Mouse (Mus musculus) adrenal gland, postnatal 4 days (tissue): ENCODE measurements around the gene Hist1h3h. TPM values are rescaled to one million over a fixed set of nuclear protein-coding genes. Genes with fewer than 3 reads are reported as not detected.
"Not testable (repeated sequence)": the region's sequence is repeated elsewhere in the genome, so short reads cannot be mapped to it uniquely, and the experiment has no call there.

Experiments used
- DNase-seq, 2 experiments: peaks; one replicate each; pipeline ENCODE4 v3.0.0; 2021 to 2022; ENCODE audit warnings: low spot score in 2 of 2, mixed read lengths in 2 of 2
- long read RNA-seq, 2 experiments: library from polyadenylated mRNA; stranded (forward); transcript quantifications; one replicate each; pipeline ENCODE4 v2.0.0; 2021
- total RNA-seq, 2 experiments: library from RNA; stranded (reverse); gene quantifications; 2 replicates each; pipeline ENCODE4 v1.2.3; 2021

Gene Hist1h3h
- total RNA-seq, result 100 to 1,000 TPM; 643 to 717 TPM
- long read RNA-seq, experiment 1, result 0 reads
- long read RNA-seq, experiment 2, result 0 reads

DNA sequence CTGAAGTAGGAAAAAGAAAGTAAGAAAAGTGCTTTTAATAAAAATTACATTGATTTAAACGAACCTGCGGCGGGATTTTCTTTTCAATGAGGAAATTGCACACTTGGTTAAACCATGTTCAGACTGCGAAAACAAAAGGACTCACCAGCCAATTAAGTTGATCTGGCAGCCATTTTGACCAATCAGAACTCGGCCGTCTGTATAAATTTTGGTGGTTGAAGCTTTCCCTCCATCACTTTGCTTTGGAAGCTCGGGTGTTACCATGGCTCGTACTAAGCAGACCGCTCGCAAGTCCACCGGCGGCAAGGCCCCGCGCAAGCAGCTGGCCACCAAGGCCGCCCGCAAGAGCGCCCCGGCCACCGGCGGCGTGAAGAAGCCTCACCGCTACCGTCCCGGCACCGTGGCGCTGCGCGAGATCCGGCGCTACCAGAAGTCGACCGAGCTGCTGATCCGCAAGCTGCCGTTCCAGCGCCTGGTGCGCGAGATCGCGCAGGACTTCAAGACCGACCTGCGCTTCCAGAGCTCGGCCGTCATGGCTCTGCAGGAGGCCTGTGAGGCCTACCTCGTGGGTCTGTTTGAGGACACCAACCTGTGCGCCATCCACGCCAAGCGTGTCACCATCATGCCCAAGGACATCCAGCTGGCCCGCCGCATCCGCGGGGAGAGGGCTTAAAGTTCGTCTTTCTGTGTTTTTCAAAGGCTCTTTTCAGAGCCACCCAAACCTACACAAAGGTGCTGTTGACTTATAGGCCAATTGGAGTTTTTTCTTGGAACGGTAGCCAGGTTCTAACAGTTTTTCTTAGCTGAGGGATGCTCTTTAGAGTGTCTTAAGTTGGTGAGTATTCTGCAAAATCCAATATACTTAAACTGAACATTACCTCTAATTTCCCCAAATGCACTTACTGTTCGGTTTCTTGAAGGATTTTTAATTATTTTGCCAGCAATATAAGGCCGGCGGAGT is at the start of gene Hist1h3h:
TSS of gene Hist1h3h (plus strand) at position 263 of the 961 bp plus-strand sequence.
- peak; percentile 38 to 70 for DNase-seq

DNA sequence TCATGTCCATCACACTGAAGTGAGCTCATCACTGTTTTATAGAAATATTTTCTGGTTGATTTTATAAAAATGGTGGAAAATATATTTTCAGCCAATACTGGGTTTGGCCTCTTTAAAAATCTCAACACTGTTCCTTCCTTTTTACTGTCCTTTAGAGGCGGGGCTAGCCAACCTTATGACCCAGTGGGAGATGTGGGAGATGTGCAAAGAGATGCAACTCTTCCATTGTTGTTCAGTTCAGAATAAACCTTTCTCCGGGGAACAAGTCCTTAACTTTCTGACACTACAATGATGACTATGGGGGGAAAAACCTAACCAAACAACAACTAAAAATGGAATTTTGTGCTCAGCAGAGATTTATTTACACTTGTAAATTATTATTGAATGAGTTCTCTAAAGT is 40.2 kb upstream of the Hist1h3h start, which contains the start of gene Olfr1360:
TSS of gene Olfr1360 (minus strand) at position 101 of the 400 bp plus-strand sequence.
- DNase-seq, result no peak

DNA sequence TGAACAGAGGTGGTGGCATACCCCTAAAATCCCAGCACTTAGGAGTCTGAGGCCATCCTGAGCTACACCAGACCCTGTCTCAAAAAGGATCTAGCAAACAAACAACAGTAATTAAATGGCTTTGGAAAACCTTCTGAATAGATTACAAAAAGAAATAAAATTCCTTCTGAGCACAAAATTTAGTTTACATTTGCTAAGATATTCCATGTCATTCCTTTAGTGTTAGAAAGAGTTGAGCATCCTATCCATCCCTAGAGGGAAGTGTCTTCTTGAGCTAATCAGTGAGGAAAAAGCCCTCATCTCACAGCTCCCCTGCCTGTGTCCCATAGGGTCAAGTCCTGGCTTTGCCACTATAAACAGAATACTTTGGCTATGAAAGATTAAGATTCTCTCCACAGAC is 19.6 kb upstream of the Hist1h3h start, which contains the start of gene Olfr1359:
TSS of gene Olfr1359 (plus strand) at position 301 of the 400 bp plus-strand sequence.
- DNase-seq, result no peak

DNA sequence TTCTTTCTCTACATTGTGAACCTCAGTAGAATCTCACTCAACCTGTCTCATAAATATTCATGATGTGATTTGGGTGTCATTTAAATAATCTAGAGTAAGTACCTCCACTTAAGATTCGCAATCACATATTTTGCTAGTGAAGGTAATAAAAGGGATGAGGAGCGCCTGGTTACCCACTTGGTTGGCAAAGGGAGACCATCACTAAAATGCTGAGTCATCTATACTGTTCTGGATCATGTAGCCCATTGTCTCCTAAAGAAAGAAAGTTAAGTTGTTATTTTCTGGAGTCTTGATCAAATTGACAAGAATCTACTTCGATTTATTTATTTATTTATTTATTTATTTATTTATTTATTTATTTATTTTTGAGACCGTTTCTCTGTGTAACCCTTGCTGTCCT is 10.8 kb upstream of the Hist1h3h start:
- no peak for DNase-seq

DNA sequence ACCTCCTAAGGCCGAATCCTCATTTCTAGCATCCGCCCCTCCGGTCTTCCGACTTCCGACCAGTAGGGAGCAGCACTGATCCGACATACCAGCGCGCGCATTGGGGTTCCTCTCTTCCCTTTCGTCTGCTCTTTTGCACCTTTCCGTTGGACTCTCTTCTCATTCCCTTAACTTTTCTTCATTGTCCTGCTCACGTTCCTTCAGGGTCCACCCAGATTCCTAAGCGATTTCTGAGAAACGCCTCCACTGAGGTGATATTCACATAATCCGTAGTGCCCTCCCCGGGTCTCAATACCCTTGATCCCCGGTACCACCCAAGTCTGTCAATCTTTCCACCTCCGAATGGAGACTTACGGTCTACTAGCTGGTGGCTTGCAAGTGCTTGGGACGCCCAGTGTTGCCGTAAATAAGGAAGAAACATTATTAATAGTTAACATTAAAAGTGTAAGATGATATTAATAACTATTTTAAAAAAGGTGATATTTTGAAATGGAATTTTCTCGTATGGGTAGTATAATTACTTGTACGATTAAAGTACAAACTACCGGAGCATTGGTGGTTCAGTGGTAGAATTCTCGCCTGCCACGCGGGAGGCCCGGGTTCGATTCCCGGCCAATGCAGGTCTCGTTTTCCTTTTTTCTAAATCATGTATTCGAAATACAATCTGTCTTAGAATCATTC is 7.3 kb upstream of the Hist1h3h start:
- DNase-seq, result peak; percentile 64 to 81

DNA sequence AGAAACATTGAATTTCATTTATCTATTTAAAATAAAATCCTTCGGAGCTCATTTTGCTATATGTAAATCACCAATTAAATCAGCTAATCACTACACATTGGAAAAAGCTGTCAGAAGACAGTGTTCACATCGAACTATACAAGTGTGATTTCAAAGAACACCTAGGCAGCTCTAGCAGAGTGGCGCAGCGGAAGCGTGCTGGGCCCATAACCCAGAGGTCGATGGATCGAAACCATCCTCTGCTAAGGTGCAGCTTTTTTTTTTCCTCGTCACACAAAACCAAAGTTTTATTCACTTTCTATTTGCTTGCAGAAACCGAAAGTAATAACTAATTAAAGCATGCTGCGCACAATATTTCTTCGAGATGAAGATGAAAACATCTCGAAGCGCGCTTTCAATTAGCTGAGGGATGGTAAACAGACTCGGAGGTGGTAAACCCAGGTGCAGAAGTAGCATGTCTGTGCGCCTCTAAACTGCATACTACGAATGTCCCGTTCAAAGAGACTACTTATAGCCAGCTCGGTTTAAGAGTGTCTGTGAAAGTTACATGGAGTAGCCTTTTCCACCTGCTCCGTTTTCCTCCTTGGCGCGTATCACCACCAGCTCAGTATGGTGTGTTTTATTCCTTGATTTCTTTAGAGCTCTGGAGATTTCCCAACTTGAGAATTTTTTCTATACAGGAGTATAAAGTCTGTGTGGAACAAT is 6.5 kb upstream of the Hist1h3h start:
- DNase-seq, result peak; percentile 31 to 45

DNA sequence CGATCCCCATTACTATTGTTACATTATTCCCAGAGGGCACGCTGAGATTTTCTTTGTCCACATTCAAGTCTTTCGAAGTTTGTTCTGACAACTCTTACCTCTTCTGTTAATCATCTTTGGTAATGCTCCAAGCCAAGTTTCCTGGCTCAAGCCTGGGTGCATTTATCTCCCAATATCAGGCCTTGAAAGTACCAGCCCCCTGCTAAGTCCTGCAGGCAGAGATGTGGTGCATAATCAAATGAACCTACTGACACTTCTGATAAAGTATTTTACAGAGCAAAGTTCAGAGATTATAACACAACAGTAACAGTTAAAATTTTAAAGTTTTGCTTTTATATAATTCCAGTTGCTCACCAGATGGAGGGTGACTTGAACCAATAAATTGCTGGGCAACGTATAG is 5.8 kb upstream of the Hist1h3h start:
- no peak for DNase-seq

DNA sequence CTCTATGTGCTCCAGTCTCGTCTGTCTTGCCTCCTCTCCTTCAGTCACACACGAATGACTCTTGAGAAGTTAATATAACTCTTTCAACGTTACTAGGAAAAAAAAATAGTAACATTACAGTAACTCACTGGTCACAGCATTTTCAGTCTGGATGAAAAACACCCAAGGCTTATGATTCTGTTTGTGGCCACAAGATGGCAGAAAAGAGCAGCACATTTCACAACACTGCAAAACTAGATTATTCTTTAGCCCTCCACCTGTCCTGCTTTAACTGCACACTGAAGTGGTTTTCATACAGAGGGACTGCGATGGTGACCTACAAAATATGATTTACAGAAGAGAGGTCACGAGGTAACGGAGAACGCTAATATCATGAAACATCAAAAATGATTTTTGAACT is 2.7 kb upstream of the Hist1h3h start:
- no peak for DNase-seq

DNA sequence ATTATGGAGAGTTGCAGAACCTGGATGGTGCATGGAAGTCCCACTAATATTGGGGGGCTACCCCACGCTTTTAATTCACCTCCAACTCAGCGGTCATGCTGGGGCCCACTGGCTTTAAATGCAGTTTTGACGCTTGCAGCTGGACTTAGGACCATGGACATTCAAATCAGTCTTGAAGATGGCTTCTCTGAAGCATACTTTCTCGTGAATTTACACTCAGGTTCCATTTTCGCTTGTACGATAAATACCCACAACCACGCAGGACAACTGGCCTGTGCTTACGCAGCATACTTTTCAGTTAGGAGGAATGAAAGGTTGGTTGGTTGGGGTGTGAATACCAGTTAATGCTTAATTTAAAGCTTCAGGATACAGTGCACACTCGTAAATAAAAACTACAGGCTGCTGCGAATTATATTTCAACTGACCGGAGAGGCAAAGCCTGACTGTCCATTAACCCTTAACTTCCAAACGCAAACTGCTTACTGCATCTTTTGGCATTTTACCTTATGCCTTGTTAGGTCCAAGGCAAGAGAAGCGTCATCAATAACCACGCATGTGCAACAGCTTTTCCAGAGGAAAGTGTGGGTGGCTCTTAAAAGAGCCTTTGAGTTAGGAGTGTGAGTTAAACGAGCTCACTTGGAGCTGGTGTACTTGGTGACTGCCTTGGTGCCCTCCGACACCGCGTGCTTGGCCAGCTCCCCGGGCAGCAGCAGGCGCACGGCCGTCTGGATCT is 2.2 kb upstream of the Hist1h3h start:
- DNase-seq, result no peak

DNA sequence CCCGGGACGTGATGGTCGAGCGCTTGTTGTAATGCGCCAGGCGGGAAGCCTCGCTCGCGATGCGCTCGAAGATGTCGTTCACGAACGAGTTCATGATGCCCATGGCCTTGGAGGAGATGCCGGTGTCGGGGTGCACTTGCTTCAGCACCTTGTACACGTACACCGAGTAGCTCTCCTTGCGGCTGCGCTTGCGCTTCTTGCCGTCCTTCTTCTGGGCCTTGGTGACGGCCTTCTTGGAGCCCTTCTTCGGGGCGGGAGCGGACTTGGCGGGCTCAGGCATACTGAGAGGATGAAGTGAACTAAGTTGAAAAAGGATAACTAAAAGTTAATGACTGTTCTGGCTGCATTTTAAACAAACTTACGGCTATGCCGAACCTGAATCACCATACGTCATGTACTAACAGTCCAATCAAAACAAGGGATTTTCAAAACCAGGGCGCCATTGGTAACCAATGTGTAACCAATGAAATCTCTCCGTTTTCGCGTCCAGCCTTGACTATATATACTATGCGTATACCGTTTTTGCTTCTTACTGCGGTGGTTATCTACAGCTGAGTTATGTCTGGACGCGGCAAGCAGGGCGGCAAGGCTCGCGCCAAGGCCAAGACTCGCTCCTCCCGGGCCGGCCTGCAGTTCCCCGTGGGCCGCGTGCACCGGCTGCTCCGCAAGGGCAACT is 1.5 kb upstream of the Hist1h3h start, which contains the start of the genes Hist1h2bl and Hist1h2ai:
TSS of gene Hist1h2bl (minus strand) at position 280 of the 676 bp plus-strand sequence.
TSS of gene Hist1h2ai (plus strand) at position 559 of the 676 bp plus-strand sequence.
- DNase-seq, result peak; percentile 27 to 65

DNA sequence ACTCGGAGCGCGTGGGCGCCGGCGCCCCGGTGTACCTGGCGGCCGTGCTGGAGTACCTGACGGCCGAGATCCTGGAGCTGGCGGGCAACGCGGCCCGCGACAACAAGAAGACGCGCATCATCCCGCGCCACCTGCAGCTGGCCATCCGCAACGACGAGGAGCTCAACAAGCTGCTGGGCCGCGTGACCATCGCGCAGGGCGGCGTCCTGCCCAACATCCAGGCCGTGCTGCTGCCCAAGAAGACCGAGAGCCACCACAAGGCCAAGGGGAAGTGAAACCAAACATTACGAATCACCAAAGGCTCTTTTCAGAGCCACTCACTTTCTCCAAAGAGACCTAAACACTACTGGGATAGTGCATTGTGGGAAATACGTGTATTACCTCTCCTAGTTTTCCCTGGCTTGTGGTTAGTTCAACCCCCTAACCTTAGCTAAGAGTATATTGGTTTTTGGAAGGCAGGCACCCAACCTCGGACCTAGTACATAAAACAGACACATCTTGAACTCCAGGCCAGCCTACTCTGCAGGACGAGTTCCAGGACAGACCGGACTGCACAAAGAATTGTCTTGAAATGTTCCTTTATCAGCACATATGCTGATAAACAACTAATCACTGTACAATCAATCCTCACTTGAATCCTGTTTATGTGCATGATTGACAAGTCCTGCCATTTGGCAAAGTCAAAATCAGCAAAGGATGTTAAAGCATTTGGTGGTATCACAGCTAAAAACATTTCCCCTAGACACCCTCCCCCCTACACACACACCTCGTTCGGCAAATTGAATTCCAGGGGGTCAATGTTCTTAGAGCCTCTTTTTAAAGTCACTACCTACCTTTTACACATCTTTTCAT is 693 bp upstream of the Hist1h3h start:
- not testable (repeated sequence) for DNase-seq

DNA sequence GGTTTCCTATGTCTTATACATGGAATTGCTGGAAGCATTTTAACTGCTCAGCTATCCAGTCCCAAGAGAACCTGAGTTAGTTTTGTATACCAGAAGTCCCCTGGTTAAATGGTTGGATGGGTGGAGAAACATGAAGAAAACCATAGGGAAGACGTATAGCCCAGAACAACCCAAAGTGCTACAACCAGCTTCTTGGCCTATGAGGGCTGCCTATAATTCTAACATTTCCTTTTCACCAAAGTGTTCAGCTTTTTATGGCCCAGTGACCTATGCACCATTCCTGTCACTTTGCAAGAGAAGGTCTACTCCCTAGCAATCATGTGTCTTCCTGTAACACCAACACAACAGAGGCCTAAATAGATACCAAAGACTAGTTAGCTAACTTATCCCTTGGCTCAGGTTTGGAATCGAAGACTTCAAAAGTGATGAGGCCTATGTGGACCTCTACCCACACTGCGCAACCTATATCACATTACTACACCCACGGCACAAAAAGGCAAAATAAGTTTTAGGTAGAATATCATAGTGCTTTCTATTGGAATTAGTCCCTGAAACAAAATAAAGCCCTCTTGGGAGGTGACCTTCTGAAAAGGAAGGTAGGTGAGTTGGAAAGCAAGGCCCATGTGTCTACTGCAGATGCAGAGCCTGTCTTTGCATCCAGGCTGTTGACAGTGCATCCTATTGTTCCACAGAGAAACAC is 1.1 kb downstream of the Hist1h3h start:
- no peak for DNase-seq

DNA sequence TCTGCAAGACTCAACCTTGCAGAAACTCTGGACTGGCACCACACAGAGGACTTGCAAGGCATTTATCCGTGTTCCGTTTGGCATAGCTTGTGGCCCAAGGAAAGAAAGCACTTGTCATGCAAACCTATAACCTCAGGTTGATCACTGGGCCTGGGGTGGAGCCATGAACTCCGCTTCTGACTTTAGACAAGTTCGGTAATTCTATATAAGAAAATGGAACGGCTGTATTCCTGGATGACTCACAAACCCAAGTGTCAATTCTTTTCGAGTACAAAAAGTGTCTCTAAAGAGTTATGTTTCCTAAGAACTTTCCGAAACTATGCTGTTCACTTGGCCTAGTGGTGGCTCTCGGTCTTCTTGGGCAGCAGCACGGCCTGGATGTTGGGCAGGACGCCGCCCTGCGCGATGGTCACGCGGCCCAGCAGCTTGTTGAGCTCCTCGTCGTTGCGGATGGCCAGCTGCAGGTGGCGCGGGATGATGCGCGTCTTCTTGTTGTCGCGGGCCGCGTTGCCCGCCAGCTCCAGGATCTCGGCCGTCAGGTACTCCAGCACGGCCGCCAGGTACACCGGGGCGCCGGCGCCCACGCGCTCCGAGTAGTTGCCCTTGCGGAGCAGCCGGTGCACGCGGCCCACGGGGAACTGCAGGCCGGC is 3.8 kb downstream of the Hist1h3h start:
- DNase-seq, result not testable (repeated sequence)

DNA sequence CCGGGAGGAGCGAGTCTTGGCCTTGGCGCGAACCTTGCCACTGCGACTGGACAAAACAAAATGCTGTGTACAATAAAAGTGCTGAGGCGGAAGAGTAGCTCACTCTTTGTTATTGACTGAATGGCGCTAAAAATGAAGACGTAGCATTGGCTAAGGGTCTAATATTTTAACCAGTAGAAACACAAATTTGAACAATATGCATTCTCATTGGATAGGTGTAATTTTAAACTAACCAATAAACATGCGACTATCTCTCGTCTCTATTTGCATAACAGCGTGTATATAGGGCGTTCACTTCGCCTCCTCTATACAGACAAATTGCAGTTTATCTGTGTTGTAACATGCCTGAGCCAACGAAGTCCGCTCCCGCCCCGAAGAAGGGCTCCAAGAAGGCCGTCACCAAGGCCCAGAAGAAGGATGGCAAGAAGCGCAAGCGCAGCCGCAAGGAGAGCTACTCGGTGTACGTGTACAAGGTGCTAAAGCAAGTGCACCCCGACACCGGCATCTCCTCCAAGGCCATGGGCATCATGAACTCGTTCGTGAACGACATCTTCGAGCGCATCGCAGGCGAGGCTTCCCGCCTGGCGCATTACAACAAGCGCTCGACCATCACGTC is 4.4 kb downstream of the Hist1h3h start, which contains the start of gene Hist1h2bm:
TSS of gene Hist1h2bm (plus strand) at position 288 of the 616 bp plus-strand sequence.
- DNase-seq, result not testable (repeated sequence)

DNA sequence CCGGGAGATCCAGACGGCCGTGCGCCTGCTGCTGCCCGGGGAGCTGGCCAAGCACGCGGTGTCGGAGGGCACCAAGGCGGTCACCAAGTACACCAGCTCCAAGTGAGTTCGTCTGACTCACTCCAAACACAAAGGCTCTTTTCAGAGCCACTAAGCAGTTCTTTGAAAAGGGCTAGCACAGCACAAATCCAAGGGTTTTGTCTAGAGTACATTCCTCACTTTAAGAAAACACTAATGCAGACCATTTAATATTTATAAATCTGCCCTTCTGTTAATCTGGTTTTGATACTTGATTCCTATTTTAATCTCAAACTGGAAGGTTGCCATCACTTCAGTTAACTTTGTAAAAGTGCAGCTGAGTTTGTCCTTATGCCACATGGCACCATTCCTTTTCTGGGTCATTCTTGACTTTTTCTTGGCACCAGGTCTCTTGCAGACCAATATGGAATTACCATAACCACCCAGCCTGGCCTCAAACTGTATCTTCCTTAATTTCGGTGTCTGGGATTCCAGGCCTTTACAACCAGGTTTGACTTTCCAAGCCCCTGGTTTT is 5.0 kb downstream of the Hist1h3h start:
- DNase-seq, result no peak

DNA sequence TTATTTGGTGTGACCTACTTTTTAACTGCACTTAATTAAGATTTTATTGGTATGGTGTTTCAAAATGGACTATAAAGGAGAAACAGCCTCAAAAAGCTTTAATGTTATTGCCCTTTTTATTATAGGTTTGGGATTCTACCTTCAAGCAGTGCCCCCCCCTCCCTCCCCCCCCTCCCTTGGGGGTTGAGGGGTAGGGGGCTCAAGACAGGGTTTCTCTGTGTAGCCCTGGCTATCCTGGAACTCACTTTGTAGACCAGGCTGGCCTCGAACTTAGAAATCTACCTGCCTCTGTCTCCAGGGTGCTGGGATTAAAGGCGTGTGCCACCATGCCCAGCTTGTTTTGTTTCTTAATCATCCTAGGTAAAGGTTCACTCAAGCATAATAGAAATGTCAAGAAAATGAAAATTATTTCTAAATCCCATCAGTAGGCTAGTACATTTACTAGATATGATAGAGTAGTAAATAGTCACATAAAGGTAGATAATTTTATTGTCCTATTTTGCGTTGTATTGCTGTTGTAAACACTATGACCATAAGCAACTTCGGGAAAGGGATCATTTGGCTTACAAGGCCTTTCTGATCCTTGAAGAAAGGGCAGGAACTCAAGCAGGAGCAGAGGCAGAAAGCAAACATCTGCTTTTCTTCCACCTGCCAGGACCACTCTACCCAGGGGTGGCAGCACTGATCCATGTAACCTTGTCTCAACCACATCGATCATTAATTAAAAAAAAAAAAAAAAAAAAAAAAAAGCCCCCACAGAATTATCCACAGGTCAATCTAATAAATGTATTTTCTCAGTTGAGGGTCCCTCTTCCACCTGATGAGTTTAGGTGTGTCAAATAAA is 5.8 kb downstream of the Hist1h3h start:
- DNase-seq, result no peak
